Mouse (Mus musculus): ENCODE data around the gene Mau2. TPM values are rescaled to one million over a fixed set of nuclear protein-coding genes. Genes with fewer than 3 reads are reported as not detected.
A peak's percentile ranks its signal among the peaks of the same experiment; 100 is the strongest.
"Not testable (repeated sequence)": the region's sequence is repeated elsewhere in the genome, so short reads cannot be mapped to it uniquely, and the experiment has no call there.

Mau2 gene
- polyA plus RNA-seq, 1 experiment from 2014 or later: 23.6 TPM

DNA sequence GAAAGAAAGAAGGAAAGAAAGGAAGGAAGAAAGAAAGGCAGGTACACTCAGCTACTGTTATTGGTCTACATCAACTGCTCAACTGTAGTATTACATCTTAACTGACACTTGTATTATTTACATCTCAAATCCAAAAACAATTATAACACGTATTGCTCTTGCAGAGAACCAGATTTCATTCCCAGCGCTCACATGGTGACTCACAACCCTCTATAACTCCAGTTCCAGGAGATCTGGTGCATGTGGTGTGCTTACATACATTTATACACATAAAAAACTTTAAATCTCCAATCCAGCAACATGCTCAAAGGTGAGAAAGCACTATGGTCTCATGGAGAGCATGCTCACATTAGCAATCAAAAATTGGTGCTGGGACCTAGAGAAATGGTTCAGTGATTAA lies 42.3 kb downstream of the Mau2 start:
- TF ChIP-seq CTCF (IDR thresholded peaks at IDR 0.05; ENCODE audit: low read depth): no peak
- Histone ChIP-seq H3K9me3 (ENCODE audit: control insufficient read depth) (no peaks in the 10 kb centered on the region), H3K36me3 (ENCODE audit: control insufficient read depth, insufficient read depth) (no peaks in the 10 kb centered on the region), H3K4me3 (ENCODE audit: low read depth, low read length) (no peak overlapping the region), H3K9ac (ENCODE audit: low read depth, low read length) (no peak overlapping the region), H3K4me1 (replicated peaks; ENCODE audit: control insufficient read depth, insufficient read depth, low read length) (no peaks in the 10 kb centered on the region), H3K4me2 (replicated peaks; ENCODE audit: low read depth) (no peak overlapping the region), H3K27me3 (replicated peaks; ENCODE audit: control insufficient read depth, insufficient read depth, low read length) (no peaks in the 10 kb centered on the region), H3K27ac (ENCODE audit: low read depth, low read length) (no peak overlapping the region)
- WGBS: 78% methylated on average over 2 of the region's 2 CpGs
- no peak for ATAC-seq

DNA sequence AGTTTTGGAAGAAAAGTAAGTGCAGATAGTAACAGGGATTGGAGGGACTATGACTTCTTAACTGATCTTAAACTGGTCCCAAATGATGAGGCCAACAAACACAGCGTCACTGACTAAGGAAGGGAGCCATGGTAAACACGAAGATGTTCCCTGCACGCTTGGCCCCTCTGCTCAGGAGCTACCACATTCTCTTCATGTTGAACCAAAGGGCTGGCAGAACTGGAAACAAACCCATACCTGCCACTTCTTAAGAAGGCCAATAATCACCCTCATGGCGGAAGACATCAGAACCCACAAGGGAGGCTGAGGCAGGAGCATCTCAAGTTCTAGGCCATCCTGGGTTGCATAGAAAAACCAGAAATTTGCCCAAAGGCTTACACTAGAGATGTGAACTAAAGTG lies 43.3 kb downstream of the Mau2 start:
- Histone ChIP-seq H3K4me2 (replicated peaks; ENCODE audit: low read depth) (no peak overlapping the region), H3K9me3 (ENCODE audit: control insufficient read depth) (no peaks in the 10 kb centered on the region), H3K27ac (ENCODE audit: low read depth, low read length) (no peak overlapping the region), H3K4me3 (ENCODE audit: low read depth, low read length) (no peak overlapping the region), H3K27me3 (replicated peaks; ENCODE audit: control insufficient read depth, insufficient read depth, low read length) (no peaks in the 10 kb centered on the region), H3K4me1 (replicated peaks; ENCODE audit: control insufficient read depth, insufficient read depth, low read length) (no peaks in the 10 kb centered on the region), H3K9ac (ENCODE audit: low read depth, low read length) (no peak overlapping the region), H3K36me3 (ENCODE audit: control insufficient read depth, insufficient read depth) (no peaks in the 10 kb centered on the region)
- WGBS: 95% methylated on average over 4 of the region's 4 CpGs
- no peak for TF ChIP-seq CTCF (IDR thresholded peaks at IDR 0.05; ENCODE audit: low read depth)
- ATAC-seq: no peak

DNA sequence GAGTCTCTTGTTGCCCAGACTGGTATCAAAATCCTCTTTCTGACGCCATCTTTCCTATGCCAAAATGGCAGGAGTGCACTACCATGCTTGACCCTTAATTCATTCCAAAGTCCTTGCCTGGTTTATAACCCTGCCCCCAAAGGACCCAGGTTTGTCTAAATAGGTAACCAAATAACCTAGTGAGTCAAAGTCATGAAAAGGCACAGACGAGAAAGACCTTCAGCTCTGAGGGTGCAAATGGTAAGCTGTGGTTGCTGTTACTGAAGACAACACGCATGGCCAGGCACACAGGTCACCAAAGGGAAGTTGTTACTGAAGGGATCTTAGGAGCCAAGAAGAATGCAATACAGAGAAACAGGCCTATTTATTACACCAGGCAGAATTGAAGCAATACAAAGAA lies 43.8 kb downstream of the Mau2 start:
- 84% methylated on average over 3 of the region's 3 CpGs for WGBS
- Histone ChIP-seq H3K36me3 (ENCODE audit: control insufficient read depth, insufficient read depth) (no peaks in the 10 kb centered on the region), H3K27me3 (replicated peaks; ENCODE audit: control insufficient read depth, insufficient read depth, low read length) (no peaks in the 10 kb centered on the region), H3K4me3 (ENCODE audit: low read depth, low read length) (no peak overlapping the region), H3K27ac (ENCODE audit: low read depth, low read length) (no peak overlapping the region), H3K4me1 (replicated peaks; ENCODE audit: control insufficient read depth, insufficient read depth, low read length) (no peaks in the 10 kb centered on the region), H3K4me2 (replicated peaks; ENCODE audit: low read depth) (no peak overlapping the region), H3K9me3 (ENCODE audit: control insufficient read depth) (no peaks in the 10 kb centered on the region), H3K9ac (ENCODE audit: low read depth, low read length) (no peak overlapping the region)
- no peak for TF ChIP-seq CTCF (IDR thresholded peaks at IDR 0.05; ENCODE audit: low read depth)
- no peak for ATAC-seq

DNA sequence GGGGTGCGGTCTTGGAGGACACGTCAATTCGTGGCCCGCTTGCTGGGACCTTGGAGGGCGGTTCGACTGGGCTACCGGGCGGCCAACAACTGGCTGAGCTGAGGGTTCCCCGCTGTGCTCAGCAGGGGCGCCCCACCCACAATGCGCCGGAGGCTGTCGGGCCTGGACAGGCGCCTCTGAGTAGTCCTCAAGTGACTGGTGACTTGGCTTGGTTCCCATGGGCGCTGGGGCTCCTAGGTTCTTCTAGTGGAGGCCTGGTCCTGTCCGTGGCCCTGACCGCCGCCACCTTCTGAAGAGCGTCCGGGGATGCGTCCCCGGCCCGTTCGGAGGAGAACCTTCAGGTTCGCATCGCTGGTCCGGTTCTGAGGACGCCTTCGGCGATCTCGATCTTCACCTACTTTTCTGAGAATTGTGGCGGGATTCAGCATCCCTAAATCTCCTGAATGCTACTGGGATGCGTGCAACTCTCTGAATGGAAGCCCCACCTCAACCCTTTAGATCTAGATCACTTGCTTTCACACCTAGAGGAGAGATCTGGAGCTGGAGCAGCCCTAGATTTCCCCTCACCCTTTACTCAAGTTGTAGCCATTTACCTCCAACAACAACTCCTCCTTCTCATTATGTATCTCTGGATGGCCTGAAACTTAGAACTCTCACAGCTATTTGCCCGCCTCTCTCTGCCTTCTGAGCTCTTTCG lies 45.8 kb downstream of the Mau2 start:
- Histone ChIP-seq H3K27me3 (replicated peaks; ENCODE audit: control insufficient read depth, insufficient read depth, low read length) (no peaks in the 10 kb centered on the region), H3K4me3 (ENCODE audit: low read depth, low read length) (peak overlapping the region; percentile 44), H3K4me2 (replicated peaks; ENCODE audit: low read depth) (peak overlapping the region; percentile 69), H3K4me1 (replicated peaks; ENCODE audit: control insufficient read depth, insufficient read depth, low read length) (0 out of 2 replicates have a peak, but pooled peaks cover 2% of the 10 kb centered on the region), H3K27ac (ENCODE audit: low read depth, low read length) (peak overlapping the region; percentile 80), H3K36me3 (ENCODE audit: control insufficient read depth, insufficient read depth) (no peaks in the 10 kb centered on the region), H3K9ac (ENCODE audit: low read depth, low read length) (peak overlapping the region; percentile 60), H3K9me3 (ENCODE audit: control insufficient read depth) (no peaks in the 10 kb centered on the region)
- TF ChIP-seq CTCF (IDR thresholded peaks at IDR 0.05; ENCODE audit: low read depth): peak; percentile 51
- WGBS: 2% methylated on average over 35 of the region's 35 CpGs
- no peak for ATAC-seq

DNA sequence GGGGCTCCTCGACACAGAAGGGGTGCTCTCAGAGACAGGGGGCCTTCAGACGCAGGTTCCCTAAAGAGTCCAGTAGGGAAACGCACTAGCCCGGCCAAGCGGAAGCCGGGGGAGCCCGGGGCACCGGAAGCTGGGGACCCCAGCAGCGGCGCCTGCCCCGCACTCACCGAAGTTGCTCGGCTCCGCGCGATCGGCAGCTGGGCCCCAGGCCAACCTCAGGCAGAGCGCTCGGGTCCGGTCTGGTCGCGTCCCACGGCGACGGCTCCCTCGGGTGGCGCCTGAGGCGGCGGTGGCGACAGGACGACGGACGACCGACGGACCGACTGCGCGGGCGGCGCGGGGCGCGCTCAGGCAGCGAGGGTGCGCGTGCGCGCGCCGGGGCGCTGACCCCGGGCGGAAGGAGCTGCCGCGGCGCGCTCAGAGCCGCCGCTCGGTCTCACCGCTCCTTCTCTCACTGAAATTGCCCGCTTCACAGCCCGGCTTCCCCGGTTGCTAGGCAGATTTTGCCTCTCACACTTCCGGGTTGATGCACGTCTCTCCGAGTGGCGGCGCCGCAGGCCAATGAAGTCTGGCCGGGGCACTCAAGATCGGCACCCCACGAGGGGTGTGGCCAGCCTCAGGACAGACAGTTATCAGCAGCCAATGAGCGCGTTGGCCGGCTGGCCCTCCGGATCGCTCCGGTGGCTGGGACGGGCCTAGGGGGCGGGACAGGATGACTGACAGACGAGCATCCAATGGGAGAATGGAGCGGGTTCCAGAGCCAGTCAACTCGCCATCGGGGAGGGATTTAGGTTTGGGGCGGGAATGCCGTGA lies 46.6 kb downstream of the Mau2 start, which contains the start of gene Gatad2a:
Gene Gatad2a (minus strand): TSS at position 609 of the 813 bp plus-strand sequence.
- no peaks in the 10 kb centered on the region for H3K27me3 ChIP-seq (replicated peaks; ENCODE audit: control insufficient read depth, insufficient read depth, low read length)
- peak; percentile 99 for ATAC-seq
- WGBS: under 1% methylated on average over 75 of the region's 87 CpGs
- no peaks in the 10 kb centered on the region for H3K36me3 ChIP-seq (ENCODE audit: control insufficient read depth, insufficient read depth)
- peak within 1 kb of the TSS; percentile 95 for H3K27ac ChIP-seq (ENCODE audit: low read depth, low read length)
- H3K4me2 ChIP-seq (replicated peaks; ENCODE audit: low read depth): peak within 1 kb of the TSS; percentile 87
- H3K4me1 ChIP-seq (replicated peaks; ENCODE audit: control insufficient read depth, insufficient read depth, low read length): 0 out of 2 replicates have a peak, but pooled peaks cover 2% of the 10 kb centered on the region
- no peaks in the 10 kb centered on the region for H3K9me3 ChIP-seq (ENCODE audit: control insufficient read depth)
- H3K9ac ChIP-seq (ENCODE audit: low read depth, low read length): peak within 1 kb of the TSS; percentile 85
- peak; percentile 50; the same call in 1 of the 2 replicates for TF ChIP-seq CTCF (IDR thresholded peaks at IDR 0.05; ENCODE audit: low read depth)
- H3K4me3 ChIP-seq (ENCODE audit: low read depth, low read length): peak within 1 kb of the TSS; percentile 79

DNA sequence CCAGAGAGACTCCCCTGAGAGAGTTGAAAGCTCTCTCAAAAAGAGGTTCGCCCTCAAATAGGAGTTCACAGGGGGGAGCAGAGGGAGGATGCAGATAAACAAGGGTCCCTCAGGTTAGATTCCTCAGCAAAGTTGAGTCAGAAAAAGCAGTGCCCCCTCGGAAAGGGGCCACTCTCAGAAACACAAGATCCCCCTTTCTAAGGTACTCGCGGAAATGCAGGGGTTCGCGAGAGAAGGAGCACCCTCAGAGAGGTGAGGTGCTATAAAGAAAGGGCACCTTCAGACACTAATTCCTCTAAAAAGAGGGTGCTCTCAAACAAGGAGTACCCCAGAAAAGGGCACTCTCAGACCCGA lies 47.1 kb downstream of the Mau2 start:
- H3K4me3 ChIP-seq (ENCODE audit: low read depth, low read length): peak overlapping the region; percentile 79
- H3K9ac ChIP-seq (ENCODE audit: low read depth, low read length): peak overlapping the region; percentile 85
- 0 out of 2 replicates have a peak, but pooled peaks cover 2% of the 10 kb centered on the region for H3K4me1 ChIP-seq (replicated peaks; ENCODE audit: control insufficient read depth, insufficient read depth, low read length)
- no peak for ATAC-seq
- no peaks in the 10 kb centered on the region for H3K9me3 ChIP-seq (ENCODE audit: control insufficient read depth)
- H3K27me3 ChIP-seq (replicated peaks; ENCODE audit: control insufficient read depth, insufficient read depth, low read length): no peaks in the 10 kb centered on the region
- H3K27ac ChIP-seq (ENCODE audit: low read depth, low read length): peak overlapping the region; percentile 95
- H3K36me3 ChIP-seq (ENCODE audit: control insufficient read depth, insufficient read depth): no peaks in the 10 kb centered on the region
- no peak for TF ChIP-seq CTCF (IDR thresholded peaks at IDR 0.05; ENCODE audit: low read depth)
- WGBS: under 1% methylated on average over 7 of the region's 7 CpGs
- peak overlapping the region; percentile 87 for H3K4me2 ChIP-seq (replicated peaks; ENCODE audit: low read depth)

DNA sequence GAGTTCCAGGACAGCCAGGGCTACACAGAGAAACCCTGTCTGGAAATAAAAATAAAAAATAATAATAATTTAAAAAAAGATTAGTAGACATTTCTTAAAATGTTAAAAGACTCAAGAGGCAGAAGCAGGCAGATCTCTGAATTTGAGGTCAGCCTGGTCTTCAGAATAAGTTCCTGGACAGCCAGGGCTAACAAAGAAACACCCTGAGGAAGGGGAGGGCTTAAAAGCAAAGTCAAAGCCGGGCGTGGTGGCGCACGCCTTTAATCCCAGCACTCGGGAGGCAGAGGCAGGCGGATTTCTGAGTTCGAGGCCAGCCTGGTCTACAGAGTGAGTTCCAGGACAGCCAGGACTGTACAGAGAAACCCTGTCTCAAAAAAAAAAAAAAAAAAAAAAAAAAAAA lies 53.6 kb downstream of the Mau2 start:
- not testable (repeated sequence) for H3K27me3 ChIP-seq (replicated peaks; ENCODE audit: control insufficient read depth, insufficient read depth, low read length); H3K9ac ChIP-seq (ENCODE audit: low read depth, low read length); H3K4me2 ChIP-seq (replicated peaks; ENCODE audit: low read depth); H3K4me1 ChIP-seq (replicated peaks; ENCODE audit: control insufficient read depth, insufficient read depth, low read length); ATAC-seq; H3K36me3 ChIP-seq (ENCODE audit: control insufficient read depth, insufficient read depth); H3K4me3 ChIP-seq (ENCODE audit: low read depth, low read length); H3K27ac ChIP-seq (ENCODE audit: low read depth, low read length); H3K9me3 ChIP-seq (ENCODE audit: control insufficient read depth)
- 93% methylated on average over 7 of the region's 7 CpGs for WGBS
